Mouse (Mus musculus) neural tube, embryonic 10.5 days (tissue): ENCODE results near the gene Hoxd13.
A peak's percentile ranks its signal among the peaks of the same experiment; 100 is the strongest.

ENCODE experiments used
- DNase-seq: peaks from one replicate; pipeline ENCODE4 v3.0.0-alpha.2; 2017; ENCODE audit warnings: low spot score; ENCODE audit errors: extremely low spot score

The Hoxd13 gene

DNA sequence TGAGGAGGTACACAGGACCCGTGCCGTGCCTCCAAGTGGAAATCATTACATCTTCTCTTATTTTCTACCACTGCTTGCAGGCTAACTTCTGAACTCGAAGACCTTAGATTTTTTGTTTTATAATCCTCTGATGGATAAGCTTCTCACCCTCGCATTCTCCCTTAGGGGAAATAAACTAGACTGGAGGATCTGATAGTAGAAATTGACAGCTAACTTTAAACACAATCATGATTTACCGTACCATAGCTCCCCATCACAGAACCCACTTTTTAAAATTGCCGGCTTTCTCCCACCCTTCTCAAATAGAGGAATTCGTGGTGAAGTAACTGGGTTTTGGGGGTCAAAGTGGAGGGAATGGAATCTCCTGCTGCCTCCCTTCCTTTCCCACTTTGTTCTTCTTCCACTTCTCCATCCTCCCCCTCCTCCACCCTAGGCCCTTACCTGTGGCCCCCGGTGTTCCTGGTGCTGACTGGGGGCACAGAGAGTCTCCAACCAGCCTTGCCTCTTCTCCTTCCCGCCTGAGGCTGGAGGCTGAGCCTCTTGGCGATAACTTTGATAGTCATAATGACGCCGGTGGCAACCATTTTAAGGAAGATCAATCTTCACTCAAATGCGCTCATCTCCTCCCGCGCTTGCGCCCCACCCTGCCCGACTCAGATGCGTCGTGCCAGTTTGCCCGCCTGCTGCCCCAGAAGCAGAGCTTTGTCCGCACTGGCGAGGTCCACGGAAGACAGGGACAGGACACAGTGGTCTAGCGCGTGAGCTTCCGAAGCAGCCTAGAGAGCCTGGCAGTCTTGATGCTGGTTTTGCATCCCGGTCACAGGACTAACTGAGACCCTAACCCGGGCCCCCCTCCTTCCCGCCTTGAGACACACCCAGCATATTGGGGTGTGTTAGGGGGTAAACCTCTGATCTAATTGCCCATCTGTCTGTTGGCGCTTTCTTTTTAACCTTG, 7.4 kb upstream of the Hoxd13 start:
- DNase-seq, result peak; percentile 60

DNA sequence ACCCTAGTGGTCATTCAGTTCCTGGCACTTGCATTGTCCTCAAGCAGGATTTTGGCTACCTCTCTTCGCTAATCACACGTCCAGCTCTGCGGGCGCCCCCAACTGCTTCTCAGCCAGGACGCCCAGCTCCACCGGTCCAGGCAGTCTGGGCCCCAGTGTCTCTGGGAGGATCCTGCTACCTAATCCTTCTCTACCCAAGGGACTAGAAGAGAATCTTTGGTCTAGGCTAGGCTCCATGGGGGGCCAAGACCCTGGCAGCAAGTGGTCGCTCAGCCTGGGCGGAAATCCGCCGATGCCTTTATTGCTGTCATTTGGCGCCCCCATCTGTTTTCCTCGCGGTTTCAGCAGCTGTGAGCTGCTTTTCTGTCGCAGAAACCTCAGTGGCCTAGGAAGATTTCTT, 6.4 kb upstream of the Hoxd13 start:
- DNase-seq, result peak; percentile 82

- peak; percentile 69 for DNase-seq
These were observed 4.7 kb upstream of the Hoxd13 start for GRCm38 (mm10) chr2:74663291-74663925.

GRCm38 (mm10) chr2:74666411-74666810, 1.7 kb upstream of the Hoxd13 start:
- peak; percentile 45 for DNase-seq

DNA sequence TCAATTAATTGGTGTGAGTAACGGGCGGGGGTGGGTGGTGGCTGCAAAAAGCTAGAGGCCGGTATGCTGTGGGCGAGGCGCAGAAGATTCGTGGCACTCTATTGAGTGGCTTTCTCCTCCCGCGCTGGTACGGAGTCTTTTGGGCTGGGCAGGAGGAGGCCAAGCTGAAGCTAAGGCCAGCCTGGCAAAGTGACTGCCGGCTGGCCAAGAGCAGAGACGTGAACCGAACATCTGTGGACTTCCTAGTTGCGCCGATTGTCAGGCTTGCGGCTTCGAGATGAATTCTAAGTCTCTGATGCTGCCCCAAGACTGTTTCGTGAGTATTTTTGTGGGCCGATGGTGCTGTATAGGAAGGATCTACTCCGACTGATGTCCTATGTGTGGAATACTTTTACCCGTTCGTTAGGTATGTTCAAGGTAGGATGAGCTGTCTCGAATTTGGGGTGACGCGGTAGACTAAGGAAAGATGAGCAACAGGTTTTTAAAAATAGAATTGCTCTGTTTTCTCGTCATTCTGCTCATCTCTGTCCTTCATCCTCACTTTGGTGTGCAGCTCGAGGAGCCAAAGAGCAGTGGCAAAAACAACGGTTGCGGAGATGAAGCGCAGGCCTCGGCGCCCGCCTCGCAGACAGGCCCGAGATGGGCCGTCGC, 794 bp upstream of the Hoxd13 start:
- peak; percentile 64 for DNase-seq

- peak; percentile 80 for DNase-seq
These were observed 490 bp downstream of the Hoxd13 start for GRCm38 (mm10) chr2:74668370-74669229.

DNA sequence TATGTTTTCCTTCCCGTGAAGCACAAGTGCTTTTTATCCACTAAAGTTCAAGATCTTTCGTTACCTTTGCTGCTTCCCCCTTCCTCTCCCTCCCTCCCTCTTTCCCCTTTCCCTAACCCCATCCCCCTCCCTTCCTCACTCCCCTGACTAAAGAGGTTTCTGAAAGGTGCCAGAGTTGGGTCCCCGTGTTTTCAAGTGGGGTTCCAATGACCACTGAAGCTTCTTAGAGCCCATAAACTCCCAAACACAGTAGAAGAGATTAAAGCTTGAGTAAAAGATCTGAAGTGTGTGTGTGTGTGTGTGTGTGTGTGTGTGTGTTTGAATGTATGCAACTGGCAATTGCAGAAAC, 1.1 kb downstream of the Hoxd13 start:
- DNase-seq, result no peak

- DNase-seq, result peak; percentile 64
These were observed 1.6 kb downstream of the Hoxd13 start for GRCm38 (mm10) chr2:74669650-74670235.

- no peak for DNase-seq
These were observed 2.6 kb downstream of the Hoxd13 start for GRCm38 (mm10) chr2:74670632-74671188.

GRCm38 (mm10) chr2:74671847-74672246, 3.7 kb downstream of the Hoxd13 start:
- no peak for DNase-seq

- no peak for DNase-seq
These were observed 4.6 kb downstream of the Hoxd13 start for GRCm38 (mm10) chr2:74672481-74673362.

DNA sequence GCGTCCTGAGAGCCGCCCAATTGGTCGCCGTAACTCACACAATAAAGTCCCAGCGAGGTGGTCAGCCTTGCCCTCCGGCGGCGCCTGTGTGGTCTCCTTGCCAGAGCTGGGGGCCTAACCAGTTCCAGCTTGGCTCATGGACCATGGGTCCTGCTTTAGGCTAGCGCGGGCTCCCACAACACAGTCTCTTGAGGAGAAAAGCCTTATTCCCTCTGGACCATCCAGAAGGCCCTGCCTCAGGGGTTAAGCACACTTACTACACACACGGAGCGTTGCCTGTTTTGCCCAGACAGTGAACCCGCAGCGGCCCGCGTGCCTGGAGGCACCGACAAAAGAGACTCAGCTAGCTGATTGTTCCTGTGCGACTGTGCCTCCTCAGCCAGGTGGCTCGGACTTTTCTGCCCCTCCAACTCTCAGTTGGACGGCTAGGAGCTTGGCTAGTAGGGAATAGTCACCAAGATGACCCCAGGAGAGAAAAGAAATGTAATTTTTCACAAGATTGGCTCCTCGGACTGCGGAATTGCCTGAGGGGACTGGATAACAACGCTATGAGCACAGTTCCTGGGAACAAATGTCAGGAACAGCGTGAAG, 5.8 kb downstream of the Hoxd13 start:
- no peak for DNase-seq

DNA sequence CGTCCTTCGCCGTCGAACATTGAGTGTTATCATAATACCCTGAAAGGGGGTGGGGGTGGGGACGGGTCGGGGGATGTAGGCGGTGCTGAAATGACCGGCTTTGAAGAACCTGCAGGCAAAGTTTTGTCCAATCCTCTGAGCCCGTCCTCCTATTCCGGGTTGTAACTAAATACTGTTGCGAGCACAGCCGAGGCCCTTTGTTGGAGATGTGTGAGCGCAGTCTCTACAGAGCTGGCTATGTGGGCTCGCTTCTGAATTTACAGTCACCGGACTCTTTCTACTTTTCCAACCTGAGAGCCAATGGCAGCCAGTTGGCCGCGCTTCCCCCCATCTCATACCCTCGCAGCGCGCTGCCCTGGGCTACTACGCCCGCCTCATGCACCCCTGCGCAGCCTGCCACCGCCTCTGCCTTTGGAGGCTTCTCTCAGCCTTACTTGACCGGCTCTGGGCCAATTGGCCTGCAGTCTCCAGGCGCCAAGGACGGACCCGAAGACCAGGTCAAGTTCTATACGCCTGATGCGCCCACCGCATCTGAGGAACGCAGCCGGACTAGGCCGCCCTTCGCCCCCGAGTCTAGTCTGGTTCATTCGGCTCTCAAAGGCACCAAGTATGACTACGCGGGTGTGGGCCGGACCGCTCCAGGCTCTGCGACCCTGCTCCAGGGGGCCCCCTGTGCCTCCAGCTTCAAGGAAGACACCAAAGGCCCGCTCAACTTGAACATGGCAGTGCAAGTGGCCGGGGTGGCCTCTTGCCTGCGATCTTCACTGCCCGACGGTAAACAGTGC, 7.0 kb downstream of the Hoxd13 start, which contains the start of gene Hoxd12:
TSS of gene Hoxd12 (plus strand) at position 133 of the 785 bp plus-strand sequence.
- no peak for DNase-seq

- DNase-seq, result no peak
These were observed 7.7 kb downstream of the Hoxd13 start for GRCm38 (mm10) chr2:74675666-74676282.

- DNase-seq, result no peak
These were observed 8.4 kb downstream of the Hoxd13 start for GRCm38 (mm10) chr2:74676376-74677052.

- DNase-seq, result no peak
These were observed 9.0 kb downstream of the Hoxd13 start for GRCm38 (mm10) chr2:74677106-74677505.

- peak; percentile 61 for DNase-seq
These were observed 10.9 kb downstream of the Hoxd13 start, which contains the start of gene Hoxd11 for GRCm38 (mm10) chr2:74678891-74679595. Gene Hoxd11, plus strand, starts transcription at chr2:74679557.
